Comparison of ENCODE assay signal across 9 mouse cellular contexts in the genomic region with DNA sequence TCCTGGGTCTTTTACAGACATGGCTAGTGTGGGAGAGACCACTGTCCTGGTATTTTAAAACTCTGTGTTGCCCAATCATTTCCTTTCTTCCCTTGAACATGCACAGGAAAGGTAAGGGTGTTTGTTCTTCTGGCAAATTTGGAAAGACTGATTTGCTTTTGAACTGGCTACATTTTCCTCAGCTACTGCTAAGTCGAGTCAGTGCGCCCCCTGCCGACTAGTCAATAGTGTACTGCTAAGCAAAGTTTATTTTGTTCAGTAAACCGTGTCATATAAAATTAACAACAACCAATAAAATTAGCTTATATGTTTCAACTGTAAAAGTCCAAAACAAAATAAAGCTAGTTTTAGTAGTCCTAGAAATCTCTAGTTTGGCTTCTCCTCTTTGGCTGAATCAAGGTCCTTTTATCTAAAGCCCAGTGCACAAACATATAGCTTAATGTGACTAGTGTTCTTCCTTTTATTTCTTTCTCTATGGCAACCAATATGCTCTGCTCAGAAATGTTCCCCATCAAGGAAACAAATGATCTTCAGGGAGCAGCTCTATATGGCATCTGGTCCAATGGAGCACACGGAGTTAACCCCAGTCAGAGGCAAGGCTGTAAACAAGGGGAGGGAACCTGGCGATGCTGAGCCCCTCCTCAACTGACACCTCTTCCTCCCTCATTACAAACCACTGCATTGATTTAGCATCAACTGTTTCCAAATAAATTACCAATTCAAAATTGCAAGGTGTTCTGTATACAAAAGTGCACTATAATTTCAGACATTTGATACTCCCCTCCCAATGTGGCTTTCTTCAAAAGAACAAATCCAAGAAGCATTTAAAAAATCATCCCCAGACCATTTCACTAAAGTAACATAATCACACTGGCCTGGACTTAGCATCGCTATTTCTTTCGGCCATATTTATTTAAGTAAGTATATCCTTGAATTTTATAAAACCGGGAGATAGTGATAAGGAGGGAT. TPM values are rescaled to one million over a fixed set of nuclear protein-coding genes. Genes with fewer than 3 reads are reported as not detected.
DNase-seq lines count a peak whose midpoint lies in the region; ATAC-seq and TF ChIP-seq lines count a peak whose summit lies in the region.
"Had no signal": no experiment of that assay in that cellular context is flagged by ENCODE, and none has a peak within 500 bp of the region (broad histone marks: within the 10 kb centered on the region; RNA-seq: fewer than 3 reads in every experiment).

No protein-coding gene starts in this region.

- H3K9ac ChIP-seq in intestine, postnatal 0 days (ENCODE audit: low read depth, low read length) = no peak overlapping the region
- H3K9ac ChIP-seq in intestine, embryonic 15.5 days = no peak overlapping the region
- H3K9ac ChIP-seq in embryonic facial prominence, embryonic 11.5 days (replicated peaks; ENCODE audit: low read length) = no peak overlapping the region; the same call in 1 of the 2 replicates
- no peak overlapping the region for H3K9ac ChIP-seq in limb, embryonic 11.5 days (ENCODE audit: low read length)

- H3K4me2 ChIP-seq in intestine, postnatal 0 days (replicated peaks; ENCODE audit: low read depth) = no peak overlapping the region
- H3K4me2 ChIP-seq in intestine, embryonic 15.5 days (replicated peaks) = no peak overlapping the region
- no peak overlapping the region for H3K4me2 ChIP-seq in embryonic facial prominence, embryonic 11.5 days (ENCODE audit: low read depth, low read length)
- H3K4me2 ChIP-seq in limb, embryonic 11.5 days (ENCODE audit: low read depth, severe bottlenecking) = no peak overlapping the region

- no peak overlapping the region for H3K4me3 ChIP-seq in intestine, postnatal 0 days (ENCODE audit: low read depth, low read length)
- H3K4me3 ChIP-seq in intestine, embryonic 15.5 days (replicated peaks) = no peak overlapping the region
- peak overlapping the region; percentile 69; the same call in 1 of the 2 replicates for H3K4me3 ChIP-seq in embryonic facial prominence, embryonic 11.5 days (ENCODE audit: low read depth, low read length)
- H3K4me3 ChIP-seq in limb, embryonic 11.5 days (ENCODE audit: low read depth, low read length) = no peak overlapping the region

- H3K9me3 ChIP-seq in intestine, postnatal 0 days (ENCODE audit: control insufficient read depth) = no peaks in the 10 kb centered on the region
- no peaks in the 10 kb centered on the region for H3K9me3 ChIP-seq in intestine, embryonic 15.5 days
- no peaks in the 10 kb centered on the region for H3K9me3 ChIP-seq in embryonic facial prominence, embryonic 11.5 days (replicated peaks; ENCODE audit: control insufficient read depth, low read length)
- H3K9me3 ChIP-seq in limb, embryonic 11.5 days (ENCODE audit: control insufficient read depth, low read length) = no peaks in the 10 kb centered on the region; the same call in 1 of the 2 replicates

- whole genome bisulfite sequencing in intestine, postnatal 0 days = 2% methylated on average over 9 of the region's 9 CpGs
- WGBS in intestine, embryonic 15.5 days = 3% methylated on average over 9 of the region's 9 CpGs
- WGBS in embryonic facial prominence, embryonic 11.5 days = 1% methylated on average over 9 of the region's 9 CpGs
- under 1% methylated on average over 9 of the region's 9 CpGs for WGBS in limb, embryonic 11.5 days

- no peaks in the 10 kb centered on the region for H3K36me3 ChIP-seq in intestine, postnatal 0 days (ENCODE audit: control insufficient read depth, insufficient read depth)
- no peaks in the 10 kb centered on the region for H3K36me3 ChIP-seq in intestine, embryonic 15.5 days
- H3K36me3 ChIP-seq in embryonic facial prominence, embryonic 11.5 days (replicated peaks; ENCODE audit: control insufficient read depth, insufficient read depth, low read depth, low read length) = no peaks in the 10 kb centered on the region
- H3K36me3 ChIP-seq in limb, embryonic 11.5 days (ENCODE audit: control insufficient read depth, insufficient read depth, low read length) = no peaks in the 10 kb centered on the region

- H3K27ac ChIP-seq in intestine, postnatal 0 days (ENCODE audit: low read depth, low read length) = no peak overlapping the region
- no peak overlapping the region for H3K27ac ChIP-seq in intestine, embryonic 15.5 days
- H3K27ac ChIP-seq in embryonic facial prominence, embryonic 11.5 days (replicated peaks; ENCODE audit: low read depth, low read length) = no peak overlapping the region
- no peak overlapping the region for H3K27ac ChIP-seq in limb, embryonic 11.5 days (replicated peaks; ENCODE audit: low read depth, low read length)
- H3K27ac ChIP-seq: macrophage had no signal

- no peaks in the 10 kb centered on the region for H3K4me1 ChIP-seq in intestine, postnatal 0 days (replicated peaks; ENCODE audit: control insufficient read depth, insufficient read depth, low read length)
- H3K4me1 ChIP-seq in intestine, embryonic 15.5 days (replicated peaks) = peaks cover 28% of the 10 kb centered on the region
- no peaks in the 10 kb centered on the region for H3K4me1 ChIP-seq in embryonic facial prominence, embryonic 11.5 days (ENCODE audit: control insufficient read depth, insufficient read depth, low read length)
- H3K4me1 ChIP-seq in limb, embryonic 11.5 days (ENCODE audit: control insufficient read depth, insufficient read depth, low read length) = no peaks in the 10 kb centered on the region; the same call in 1 of the 2 replicates

- peak; percentile 48 for DNase-seq in adipocyte (ENCODE audit: low spot score)
- DNase-seq in embryonic facial prominence, embryonic 11.5 days (ENCODE audit: low spot score) = peak; percentile 89
- DNase-seq in induced T-regulatory cell, adult 2 months (ENCODE audit: low read depth) = peak; percentile 37
- DNase-seq in limb, embryonic 11.5 days (ENCODE audit: low spot score) = peak; percentile 87
- DNase-seq in retina, embryonic 14.5 days (ENCODE audit: low spot score) = peak; percentile 87
- DNase-seq in MN1 (ENCODE audit: low spot score) = no peak

- H3K27me3 ChIP-seq in intestine, postnatal 0 days (replicated peaks; ENCODE audit: control insufficient read depth, insufficient read depth, low read length) = peaks cover 99% of the 10 kb centered on the region
- H3K27me3 ChIP-seq in intestine, embryonic 15.5 days (replicated peaks) = peaks cover 82% of the 10 kb centered on the region
- H3K27me3 ChIP-seq in embryonic facial prominence, embryonic 11.5 days (ENCODE audit: control insufficient read depth, insufficient read depth, low read length) = peaks cover 16% of the 10 kb centered on the region
- H3K27me3 ChIP-seq in limb, embryonic 11.5 days (ENCODE audit: control insufficient read depth, insufficient read depth, low read length) = peaks cover 64% of the 10 kb centered on the region

- peak; percentile 84 for TF ChIP-seq CTCF in intestine, postnatal 0 days (IDR thresholded peaks at IDR 0.05; ENCODE audit: low read depth)

- no peak for ATAC-seq in intestine, postnatal 0 days
- no peak for ATAC-seq in intestine, embryonic 15.5 days
- no peak for ATAC-seq in embryonic facial prominence, embryonic 11.5 days (replicated peaks; ENCODE audit: insufficient number of reproducible peaks, low FRiP score, low TSS enrichment, low read depth)
- ATAC-seq in limb, embryonic 11.5 days (ENCODE audit: insufficient number of reproducible peaks, low FRiP score, low TSS enrichment, low read depth) = no peak

RNA-seq across cellular contexts. Expression of a gene that starts 4.1 kb away (rescaled TPM):
- 0.14 TPM in 1 of 2 replicates, not detected in the other for polyA plus RNA-seq in intestine, postnatal 0 days (2015; fragmentation: Nextera tagmentation; extraction: Ambion mirVana)
- 0.33 and 0.35 TPM in 2 replicates for polyA plus RNA-seq in intestine, embryonic 15.5 days (2015; fragmentation: Nextera tagmentation; extraction: Ambion mirVana)
- polyA plus RNA-seq in embryonic facial prominence, embryonic 11.5 days (2014; fragmentation: Nextera tagmentation; extraction: Ambion mirVana) = 7.2 and 9.9 TPM in 2 replicates
- polyA plus RNA-seq in limb, embryonic 11.5 days (2014; fragmentation: Nextera tagmentation; extraction: Ambion mirVana) = 0.04 and 0.19 TPM in 2 replicates
- polyA plus RNA-seq: macrophage had no signal
